Mouse (Mus musculus) CH12.LX (cell line): Measurements from ENCODE around the gene Lztr1. TPM values are rescaled to one million over a fixed set of nuclear protein-coding genes. Genes with fewer than 3 reads are reported as not detected.

Source experiments
- DNase-seq: peaks from one replicate; pipeline ENCODE4 v3.0.0-alpha.2; 2013; ENCODE audit errors: extremely low read depth
- H3K27ac ChIP-seq: 2 replicates; pipeline ENCODE4 v1.5.1; 2012; ENCODE audit warnings: low read depth, mild to moderate bottlenecking, control low read depth, moderate library complexity; ENCODE audit not compliant: insufficient read depth
- H3K27me3 ChIP-seq: replicated peaks from 2 replicates; pipeline ENCODE3; 2012; ENCODE audit warnings: inconsistent platforms
- H3K36me3 ChIP-seq, 2 experiments: replicated peaks in 1 of 2; 2 replicates each; pipeline versions ENCODE3 to v1.6.1; 2012; ENCODE audit warnings: inconsistent platforms in 1 of 2, low read length in 1 of 2, mild to moderate bottlenecking in 1 of 2, mixed read lengths in 1 of 2, moderate library complexity in 1 of 2; ENCODE audit not compliant: control insufficient read depth in 1 of 2, insufficient read depth in 1 of 2
- H3K4me1 ChIP-seq, 2 experiments: 2 replicates each; pipeline ENCODE4 v1.6.1; 2012; ENCODE audit warnings: inconsistent platforms in 1 of 2, moderate library complexity in 1 of 2; ENCODE audit not compliant: insufficient read depth in 2 of 2, control insufficient read depth in 1 of 2
- H3K4me2 ChIP-seq: 2 replicates; pipeline ENCODE4 v1.6.1; 2012; ENCODE audit warnings: low read depth, mild to moderate bottlenecking, control low read depth; ENCODE audit not compliant: poor library complexity, insufficient read depth, severe bottlenecking
- H3K4me3 ChIP-seq, 3 experiments: fragments of 150-350 bp in 1 of 3; sonication (generic) in 1 of 3; replicated peaks in 1 of 3; 2 replicates each; pipeline versions ENCODE3 to v1.5.1; 2011 to 2012; ENCODE audit warnings: low read depth in 2 of 3, low read length in 2 of 3, mild to moderate bottlenecking in 2 of 3, moderate library complexity in 2 of 3, control low read depth in 1 of 3, improper control_type of control experiment in 1 of 3, inconsistent platforms in 1 of 3, mixed read lengths in 1 of 3; ENCODE audit not compliant: poor library complexity in 1 of 3
- H3K79me2 ChIP-seq: replicated peaks from 2 replicates; pipeline ENCODE4 v1.6.1; 2012; ENCODE audit warnings: mild to moderate bottlenecking, moderate library complexity; ENCODE audit not compliant: control insufficient read depth, poor library complexity, insufficient read depth, severe bottlenecking; ENCODE audit errors: extremely low read depth
- H3K9ac ChIP-seq: 2 replicates; pipeline ENCODE4 v1.6.1; 2012; ENCODE audit warnings: low read depth, mild to moderate bottlenecking, control low read depth, moderate library complexity; ENCODE audit not compliant: insufficient read depth
- H3K9me3 ChIP-seq: replicated peaks from 2 replicates; pipeline ENCODE3; 2012; ENCODE audit warnings: low read length, inconsistent platforms, mixed read lengths
- BHLHE40 ChIP-seq: IDR thresholded peaks from 2 replicates; pipeline ENCODE4 v1.6.1; 2011; ENCODE audit warnings: mild to moderate bottlenecking, low read depth, low read length, improper control_type of control experiment
- E2F4 ChIP-seq: IDR thresholded peaks from 2 replicates; pipeline ENCODE4 v1.6.1; 2011; ENCODE audit warnings: low read depth, low read length, improper control_type of control experiment; ENCODE audit not compliant: insufficient replicate concordance
- ELF1 ChIP-seq: IDR thresholded peaks from 2 replicates; pipeline ENCODE4 v1.6.1; 2014; ENCODE audit warnings: low read depth, mild to moderate bottlenecking, inconsistent platforms, low read length, improper control_type of control experiment
- GABPA ChIP-seq: IDR thresholded peaks from 2 replicates; pipeline ENCODE4 v1.6.1; 2012; ENCODE audit warnings: low read depth, low read length, improper control_type of control experiment, inconsistent platforms; ENCODE audit not compliant: insufficient replicate concordance
- HCFC1 ChIP-seq: IDR thresholded peaks from 2 replicates; pipeline ENCODE4 v1.6.1; 2012; ENCODE audit warnings: low read depth, mild to moderate bottlenecking, inconsistent platforms, low read length, improper control_type of control experiment
- IRF4 ChIP-seq: IDR thresholded peaks from 2 replicates; pipeline ENCODE4 v1.6.1; 2014; ENCODE audit warnings: low read depth, mild to moderate bottlenecking, inconsistent platforms, low read length, improper control_type of control experiment
- JUN ChIP-seq: IDR thresholded peaks from 2 replicates; pipeline ENCODE4 v1.6.1; 2011; ENCODE audit warnings: low read depth, mild to moderate bottlenecking, low read length, improper control_type of control experiment, moderate library complexity; ENCODE audit not compliant: insufficient read depth
- KAT2A ChIP-seq: IDR thresholded peaks from 2 replicates; pipeline ENCODE4 v1.6.1; 2012; ENCODE audit warnings: low read length, improper control_type of control experiment, inconsistent platforms; ENCODE audit not compliant: insufficient replicate concordance
- MAX ChIP-seq: IDR thresholded peaks from 2 replicates; pipeline ENCODE4 v1.6.1; 2011; ENCODE audit warnings: low read length, improper control_type of control experiment
- MXI1 ChIP-seq: IDR thresholded peaks from 2 replicates; pipeline ENCODE4 v1.6.1; 2011; ENCODE audit warnings: mild to moderate bottlenecking, low read depth, low read length, improper control_type of control experiment
- MYC ChIP-seq: IDR thresholded peaks from 2 replicates; pipeline ENCODE4 v1.6.1; 2011; ENCODE audit warnings: low read depth, mild to moderate bottlenecking, improper control_type of control experiment, low read length
- POLR2A ChIP-seq: IDR thresholded peaks from 2 replicates; pipeline ENCODE4 v1.6.1; 2011; ENCODE audit warnings: low read depth, mild to moderate bottlenecking, improper control_type of control experiment, low read length
- POLR2AphosphoS2 ChIP-seq: IDR thresholded peaks from 2 replicates; pipeline ENCODE4 v1.6.1; 2011; ENCODE audit warnings: low read depth, low read length, improper control_type of control experiment
- TBP ChIP-seq: conservative IDR thresholded peaks from 2 replicates; pipeline ENCODE4 v1.6.1; 2011; ENCODE audit warnings: low read depth, low read length, improper control_type of control experiment
- UBTF ChIP-seq: IDR thresholded peaks from 2 replicates; pipeline ENCODE4 v1.6.1; 2012; ENCODE audit warnings: low read depth, mild to moderate bottlenecking, inconsistent platforms, low read length, improper control_type of control experiment, moderate library complexity
- USF1 ChIP-seq: IDR thresholded peaks from 2 replicates; pipeline ENCODE4 v1.6.1; 2014; ENCODE audit warnings: low read depth, mild to moderate bottlenecking, inconsistent platforms, low read length, improper control_type of control experiment
- ZC3H11A ChIP-seq: IDR thresholded peaks from 2 replicates; pipeline ENCODE4 v1.6.1; 2012; ENCODE audit warnings: low read depth, mild to moderate bottlenecking, inconsistent platforms, low read length, improper control_type of control experiment
- ZKSCAN1 ChIP-seq: IDR thresholded peaks from 2 replicates; pipeline ENCODE4 v1.6.1; 2012; ENCODE audit warnings: low read depth, inconsistent platforms, low read length, improper control_type of control experiment, borderline replicate concordance
- ZNF384 ChIP-seq: IDR thresholded peaks from 2 replicates; pipeline ENCODE4 v1.6.1; 2012; ENCODE audit warnings: low read depth, low read length, improper control_type of control experiment, inconsistent platforms
- dilution Hi-C: fragments of 300-500 bp; cut with MboI; formaldehyde crosslinking; loops from 2 replicates; pipeline ENCODE4 v1.14.3; 2020; ENCODE audit warnings: low sequenced_read_pairs; ENCODE audit not compliant: extremely low pct_unique_long_range_greater_than_20kb, extremely low pct_ligation_motif_present
- in situ Hi-C: fragments of 300-500 bp; cut with MboI; formaldehyde crosslinking; loops from 3 replicates; pipeline ENCODE4 v1.14.3; 2019; ENCODE audit warnings: low sequenced_read_pairs, low pct_ligation_motif_present, low pct_unique_long_range_greater_than_20kb, mixed read lengths
- polyA plus RNA-seq: library from polyadenylated mRNA; unstranded; fragments of >175 nt; gene quantifications from 2 replicates; pipeline ENCODE4 v1.2.1, GENCODE M21; 2012; ENCODE audit warnings: low read depth; ENCODE audit not compliant: insufficient read length
- total RNA-seq, 2 experiments: library from RNA; depleted of rRNA; stranded (reverse); fragments of 300-350 nt in 1 of 2; fragments of >200 nt in 1 of 2; gene quantifications; 2 replicates each; pipeline ENCODE4 v1.2.3; 2012 to 2014

The Lztr1 gene
- total and polyA plus RNA-seq, 3 experiments: 110 to 138 (median 111) TPM

DNA sequence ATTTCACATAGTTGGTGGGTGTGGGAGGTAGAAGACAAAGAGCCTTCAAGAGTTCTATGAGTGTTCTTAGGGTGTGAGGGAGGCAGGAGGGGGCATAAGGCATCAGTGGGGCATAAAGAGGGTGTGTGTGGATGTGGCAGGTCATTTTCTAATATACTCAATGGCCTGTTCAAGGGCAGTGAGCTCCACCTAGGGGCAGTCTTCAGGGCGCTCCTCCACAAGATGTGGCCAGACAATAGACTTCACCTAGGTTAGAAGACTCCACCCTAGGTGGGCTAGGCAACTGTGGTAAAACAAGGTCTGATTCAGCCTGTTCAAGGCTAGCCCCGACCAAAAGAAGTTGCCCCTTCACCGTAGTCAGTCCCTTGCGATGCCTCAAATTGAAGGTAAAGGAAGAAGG is 23.8 kb downstream of the Lztr1 start (continued):
- TF ChIP-seq KAT2A (no peak), HCFC1 (no peak; the same call in 1 of the 2 replicates), MYC (no peak), GABPA (no peak), E2F4 (no peak)
- TF ChIP-seq, all 38 proteins: peak for 7

DNA sequence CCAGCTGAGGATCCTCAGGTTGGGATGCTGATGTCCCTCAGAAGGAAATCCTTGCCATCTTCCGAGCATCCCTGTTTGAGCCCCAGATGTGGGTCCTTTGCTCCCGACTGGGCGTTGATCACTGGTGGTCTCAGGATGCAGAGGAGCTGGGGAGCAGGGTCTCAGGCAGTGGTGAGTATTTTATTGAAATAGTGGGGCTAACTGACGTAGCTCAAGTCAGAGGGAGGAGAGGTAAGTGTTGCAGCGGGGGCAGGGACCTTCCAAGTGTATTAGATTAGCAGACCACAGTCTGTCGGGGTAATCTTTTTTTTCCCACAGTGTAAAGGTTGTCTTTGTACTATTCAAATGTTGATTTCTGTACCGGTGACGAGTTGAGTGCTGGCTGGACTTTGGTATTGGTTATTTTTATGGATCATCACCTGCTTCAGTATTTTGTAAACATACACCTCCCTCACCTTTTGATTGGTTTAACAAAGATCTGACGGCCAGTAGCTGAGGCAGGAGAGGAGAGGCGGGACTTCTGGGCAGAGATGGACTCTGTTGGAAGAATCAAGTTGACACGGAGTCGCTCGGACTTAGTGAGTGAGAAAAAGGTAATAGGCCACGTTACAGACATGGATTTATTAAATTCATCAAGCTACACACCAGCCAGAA is 24.3 kb downstream of the Lztr1 start:
- H3K4me2 ChIP-seq: no peak overlapping the region
- no peak for TF ChIP-seq IRF4
- no peak for TF ChIP-seq ZNF384
- no peak for TF ChIP-seq TBP
- TF ChIP-seq ZC3H11A: no peak
- no peak for TF ChIP-seq UBTF
- TF ChIP-seq ZKSCAN1: no peak
- TF ChIP-seq ELF1: no peak
- no peak for TF ChIP-seq BHLHE40
- TF ChIP-seq USF1: no peak
- TF ChIP-seq E2F4: no peak
- TF ChIP-seq POLR2AphosphoS2: no peak
- TF ChIP-seq KAT2A: no peak
- no peak for TF ChIP-seq MXI1
- TF ChIP-seq POLR2A: no peak
- TF ChIP-seq MAX: no peak
- no peak for TF ChIP-seq JUN
- no peak overlapping the region for H3K9ac ChIP-seq
- H3K4me1 ChIP-seq: peaks cover 5 to 33% of the 10 kb centered on the region in 2 experiments; a peak in 2 of 4 replicates
- dilution Hi-C loops (no loop called here), in situ Hi-C loops (loop anchor here (5.0 to 10.0 kb wide), 2 partner anchors 126 to 328 kb away; partner anchors contain the start of genes Pi4ka, Rimbp3, Snap29 and Ube2l3)
- H3K4me3 ChIP-seq: no peak overlapping the region
- peaks cover 11 to 13% of the 10 kb centered on the region in 2 experiments for H3K36me3 ChIP-seq
- DNase-seq: no peak
- H3K27ac ChIP-seq: no peak overlapping the region
- peaks cover 11% of the 10 kb centered on the region; the same call in 1 of the 2 replicates for H3K79me2 ChIP-seq
- peaks cover 2% of the 10 kb centered on the region for H3K9me3 ChIP-seq
- no peaks in the 10 kb centered on the region for H3K27me3 ChIP-seq
